Mouse (Mus musculus) cerebellum, adult 9-11 months (tissue): ENCODE data around the gene Tmem97.

Experiments
- DNase-seq: peaks from one replicate; pipeline ENCODE4 v3.0.0; 2022

Gene Tmem97

DNA sequence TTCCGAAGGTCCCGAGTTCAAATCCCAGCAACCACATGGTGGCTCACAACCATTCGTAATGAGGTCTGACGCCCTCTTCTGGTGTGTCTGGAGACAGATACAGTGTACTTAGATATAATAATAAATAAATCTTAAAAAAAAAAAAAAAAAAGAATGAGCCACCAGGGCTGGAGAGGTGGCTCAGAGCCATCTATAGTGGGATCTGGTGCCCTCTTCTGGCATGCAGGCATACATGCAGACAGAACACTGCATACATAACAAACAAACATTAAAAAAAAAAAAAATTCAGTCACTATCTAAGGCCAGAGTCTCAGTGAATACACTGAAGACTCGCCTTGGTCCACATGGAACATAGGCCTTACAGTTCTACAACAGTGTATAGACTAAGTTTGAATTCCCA is 41.4 kb downstream of the Tmem97 start:
- no peak for DNase-seq

DNA sequence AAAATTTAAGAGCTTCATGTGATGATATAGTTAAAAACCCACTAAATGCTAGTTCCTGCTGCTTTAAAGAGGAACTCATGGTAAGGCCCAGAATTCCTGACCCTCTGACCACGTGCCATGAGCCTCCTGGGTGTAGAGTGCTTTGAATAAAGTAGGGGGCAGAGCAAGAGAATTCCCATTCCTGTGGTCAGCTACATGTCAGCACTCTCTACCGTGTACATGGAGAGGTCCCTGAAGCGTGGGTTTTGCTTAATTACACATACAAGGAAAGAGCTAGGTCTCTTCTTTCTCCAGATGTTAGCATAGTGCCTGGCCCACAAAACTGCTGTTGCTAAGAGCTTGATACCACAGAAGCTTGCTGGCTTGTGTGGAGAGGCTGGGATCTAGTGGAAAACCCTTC is 45.1 kb downstream of the Tmem97 start:
- no peak for DNase-seq

DNA sequence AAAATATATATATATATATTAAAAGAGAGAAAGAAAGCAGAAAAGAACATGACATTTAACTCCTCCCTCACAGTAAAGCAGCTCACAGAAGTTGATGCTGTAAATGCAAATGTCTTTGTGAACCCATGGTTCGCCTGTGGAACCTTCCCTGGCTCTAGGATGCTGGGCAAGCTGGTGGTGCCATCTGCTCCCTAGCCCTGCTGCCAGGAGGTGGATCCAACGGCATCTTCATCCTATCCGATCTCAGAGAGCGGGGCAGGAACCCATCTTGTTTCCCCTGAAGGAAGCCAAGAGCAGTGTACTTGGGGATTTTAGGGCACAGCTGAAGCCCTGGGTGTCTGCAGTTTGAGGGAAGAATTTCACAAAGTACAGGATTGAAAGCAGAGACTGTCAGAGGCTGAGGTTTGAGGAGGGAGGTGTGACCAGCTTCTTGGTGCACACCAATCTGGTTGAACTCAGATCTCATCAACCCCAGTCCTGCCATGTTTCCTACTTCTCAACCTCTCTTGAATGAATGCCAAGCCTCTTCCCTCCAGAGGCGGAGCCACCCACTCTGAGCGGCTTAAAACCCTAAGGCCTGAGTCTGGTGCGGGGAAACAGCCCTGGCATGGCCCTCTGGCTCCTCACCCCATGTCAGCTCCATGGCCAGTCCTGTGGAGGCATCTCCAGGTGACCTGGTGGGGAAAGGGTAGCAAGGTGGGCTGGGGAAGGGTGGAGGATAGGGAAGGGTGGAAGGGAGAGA is 47.5 kb downstream of the Tmem97 start, which contains the start of gene Sebox:
Sebox (plus strand) TSS at position 539 of the 742 bp plus-strand sequence.
- peak; percentile 94 for DNase-seq

- DNase-seq, result peak; percentile 55
Observed at GRCm38 (mm10) chr11:78501529-78501928, 49.0 kb downstream of the Tmem97 start.

GRCm38 (mm10) chr11:78500623-78501202 is 49.9 kb downstream of the Tmem97 start:
- DNase-seq, result peak; percentile 42

DNA sequence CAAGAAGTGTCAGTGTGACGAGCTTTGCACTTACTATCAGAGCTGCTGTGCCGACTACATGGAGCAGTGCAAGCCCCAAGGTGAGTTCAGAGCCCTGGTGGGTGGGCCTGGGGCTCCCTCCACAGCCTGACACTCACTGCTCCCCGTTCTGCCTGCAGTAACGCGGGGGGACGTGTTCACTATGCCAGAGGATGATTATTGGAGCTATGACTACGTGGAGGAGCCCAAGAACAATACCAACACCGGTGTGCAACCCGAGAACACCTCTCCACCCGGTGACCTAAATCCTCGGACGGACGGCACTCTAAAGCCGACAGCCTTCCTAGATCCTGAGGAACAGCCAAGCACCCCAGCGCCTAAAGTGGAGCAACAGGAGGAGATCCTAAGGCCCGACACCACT is 51.0 kb downstream of the Tmem97 start:
- peak; percentile 53 for DNase-seq

- peak; percentile 60 for DNase-seq
Observed at GRCm38 (mm10) chr11:78499004-78499403, 51.6 kb downstream of the Tmem97 start, which contains the start of gene Vtn. Vtn (plus strand) TSS chr11:78499091.

DNA sequence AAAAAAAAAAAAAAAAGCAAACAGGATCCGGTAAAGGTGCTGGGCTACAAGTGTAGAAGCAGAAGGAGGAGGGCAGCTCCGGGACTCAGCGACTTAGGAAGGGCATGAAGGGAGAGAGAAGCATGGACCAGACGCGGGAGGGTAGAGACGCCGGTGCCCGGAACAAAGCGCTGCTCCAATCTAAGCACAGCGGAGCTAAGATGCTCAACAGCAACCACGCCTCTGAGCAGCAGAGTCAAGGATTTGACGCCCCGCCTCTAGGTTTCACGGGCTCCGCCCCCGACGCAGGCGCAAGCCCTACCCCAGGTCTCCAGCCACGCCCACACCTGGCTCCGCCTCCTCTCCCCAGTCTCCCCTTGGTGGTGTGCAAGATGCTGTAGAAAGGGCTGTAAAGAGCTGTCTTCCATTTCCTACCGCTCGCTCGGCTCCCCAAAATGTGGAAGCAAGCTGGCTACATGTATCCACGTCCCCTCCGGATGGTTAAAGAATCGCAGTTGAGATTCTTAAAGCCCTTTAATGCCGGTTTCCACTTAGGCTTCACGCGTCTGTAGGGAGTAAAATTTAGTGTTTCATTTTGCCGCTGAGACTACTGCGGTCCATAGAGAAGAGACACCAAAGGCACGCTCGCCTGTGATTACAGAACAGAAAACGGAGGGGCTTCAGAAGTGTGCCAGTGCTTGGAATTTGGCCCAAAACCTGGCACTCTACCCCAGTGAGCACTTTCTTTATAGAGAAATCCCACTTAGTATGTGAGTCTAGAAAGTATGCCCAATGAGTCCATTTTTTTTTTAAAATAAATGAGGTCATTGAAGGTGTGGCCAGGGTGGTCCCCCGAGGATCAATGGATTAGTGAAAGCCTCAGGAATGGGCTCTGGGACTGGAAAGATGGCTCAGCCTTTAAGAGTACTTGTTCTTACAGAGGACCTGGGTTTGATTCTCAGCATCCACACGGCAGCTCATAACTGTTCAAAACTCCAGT is 52.7 kb downstream of the Tmem97 start, which contains the start of gene Sarm1:
Sarm1 (minus strand) TSS at position 211 of the 979 bp plus-strand sequence.
- DNase-seq, result peak; percentile 99

GRCm38 (mm10) chr11:78497071-78497541 is 53.5 kb downstream of the Tmem97 start:
- DNase-seq, result peak; percentile 79

DNA sequence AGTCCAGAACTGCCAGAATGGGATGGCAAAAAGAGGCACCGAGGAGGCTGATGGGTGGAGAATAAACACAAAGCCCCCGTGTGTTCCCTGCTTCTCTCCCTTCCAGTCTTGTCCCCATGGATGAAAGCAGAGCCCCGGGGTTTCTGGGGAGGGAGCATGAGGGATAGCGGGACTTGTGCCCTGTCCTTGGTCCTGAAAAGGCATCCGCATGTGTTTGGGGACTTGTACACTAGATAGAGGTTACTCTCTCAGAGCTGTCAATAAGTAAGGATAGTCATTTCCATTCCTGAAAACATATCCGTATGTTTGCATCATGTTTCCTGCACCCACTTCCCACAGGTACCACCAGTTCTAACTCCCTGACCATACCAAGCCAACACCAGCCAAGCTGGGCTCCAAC is 54.7 kb downstream of the Tmem97 start:
- DNase-seq, result no peak
